Mouse (Mus musculus) neutrophil, adult 5-6 weeks (primary cell): ENCODE data around the gene Gja4. TPM values are rescaled to one million over a fixed set of nuclear protein-coding genes. Genes with fewer than 3 reads are reported as not detected.

ENCODE experiments used
- ATAC-seq: fragments of 151-379, 151-347 bp; 2 replicates; pipeline ENCODE4 v1.8.0; 2017; ENCODE audit warnings: mild to moderate bottlenecking, moderate TSS enrichment; ENCODE audit not compliant: insufficient number of reproducible peaks, poor library complexity, low FRiP score, severe bottlenecking; ENCODE audit errors: extremely low read depth
- total RNA-seq: library from RNA; stranded (forward); fragments of 200-1000 nt; gene quantifications from 2 replicates; pipeline ENCODE4 v1.2.3, GENCODE M21; 2017

The Gja4 gene
- not detected in 2 replicates for total RNA-seq

DNA sequence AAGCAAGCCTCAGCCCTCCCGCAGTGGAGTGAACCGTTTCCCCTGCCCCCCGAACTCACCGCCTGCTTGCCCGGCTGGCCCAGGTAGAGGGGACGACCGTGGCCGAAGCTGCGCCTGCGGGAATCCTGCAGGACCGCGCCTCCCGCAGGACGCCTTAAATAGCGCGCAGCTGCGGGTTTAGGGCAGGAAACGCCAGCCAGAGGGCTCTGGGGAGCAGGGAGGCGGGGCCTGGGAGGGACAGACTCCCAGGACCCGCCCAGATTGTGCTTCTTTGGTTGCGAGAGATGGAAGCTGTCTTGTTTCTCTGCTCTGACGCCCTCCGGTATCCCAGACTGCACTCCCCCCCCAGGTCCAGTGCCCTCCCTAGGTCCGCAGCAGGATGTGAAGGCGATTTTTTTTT is at the start of gene Gja4:
Gene Gja4, minus strand, starts transcription at position 179 of the 400 bp plus-strand sequence.
- ATAC-seq, result no peak

- ATAC-seq, result no peak
These were observed 49.5 kb upstream of the Gja4 start for GRCm38 (mm10) chr4:127363331-127363730.

- ATAC-seq, result no peak
These were observed 48.7 kb upstream of the Gja4 start for GRCm38 (mm10) chr4:127362520-127362919.

DNA sequence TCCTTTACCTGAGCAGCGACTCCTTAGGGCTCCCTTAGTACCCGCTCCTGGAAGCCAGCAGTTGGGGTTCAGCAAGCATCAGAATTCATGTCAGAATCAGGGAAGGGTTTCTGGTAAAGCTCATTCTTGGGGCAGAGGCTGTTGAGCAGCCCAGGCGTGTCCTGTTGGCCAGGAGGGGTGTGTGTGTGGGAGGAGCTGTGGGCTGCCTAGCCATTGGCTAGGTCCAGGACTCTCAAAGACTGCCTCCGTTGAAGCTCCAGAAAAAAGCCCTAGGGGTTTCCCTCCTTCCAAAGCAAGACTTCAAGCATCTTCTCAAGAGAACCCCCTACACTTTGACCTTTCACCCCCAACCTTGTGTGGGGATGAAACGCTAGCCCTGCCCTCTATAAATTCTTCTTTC is 44.2 kb upstream of the Gja4 start, which contains the start of gene Gjb5:
Gene Gjb5, minus strand, starts transcription at position 164 of the 400 bp plus-strand sequence.
- ATAC-seq, result no peak

DNA sequence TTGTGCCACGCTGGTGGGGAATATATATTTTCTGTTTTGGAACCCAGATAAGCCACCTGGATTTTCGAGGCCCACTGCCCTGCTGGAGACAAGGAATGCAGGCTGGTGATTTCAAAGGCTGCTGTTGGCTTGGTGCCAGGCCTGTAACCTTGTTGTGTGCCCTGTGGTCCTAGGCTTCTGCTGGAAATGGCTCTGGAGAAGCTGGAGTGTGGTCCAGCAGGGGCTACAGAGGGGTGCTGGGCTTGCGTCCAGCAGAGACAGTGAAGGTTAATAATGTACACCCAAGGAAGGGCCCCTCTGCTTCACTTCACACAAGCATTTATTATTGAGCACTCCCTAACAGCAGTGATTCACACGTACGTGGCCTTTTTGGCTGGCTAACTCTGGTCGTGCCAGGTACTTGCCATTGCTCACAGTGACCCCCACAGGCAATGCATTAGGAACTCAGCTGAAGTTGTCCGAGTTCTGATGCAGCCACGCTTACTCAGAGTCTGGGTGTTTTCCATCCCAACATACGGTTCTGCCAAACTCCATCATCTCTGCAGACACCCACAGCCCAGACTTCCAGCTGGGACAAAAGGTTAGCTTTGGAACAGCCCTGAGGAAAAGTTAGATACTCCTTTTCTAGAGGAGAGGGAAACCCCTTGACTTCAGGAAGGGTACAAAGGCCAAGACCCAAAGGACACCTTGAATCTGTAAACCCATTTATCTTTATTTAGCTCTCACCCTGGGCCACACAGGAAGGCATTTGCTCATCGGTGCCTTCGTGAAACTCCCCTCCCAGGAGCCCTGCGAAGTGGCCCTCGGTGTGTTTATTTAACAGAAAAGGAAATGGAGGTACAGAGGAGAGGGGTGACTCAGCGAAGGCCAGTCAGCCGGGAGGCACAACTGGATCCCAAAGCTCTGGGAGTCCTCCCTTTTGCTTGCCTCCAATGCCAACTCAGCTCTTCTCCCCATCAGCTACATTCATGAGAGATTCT is 41.0 kb upstream of the Gja4 start:
- ATAC-seq, result no peak

DNA sequence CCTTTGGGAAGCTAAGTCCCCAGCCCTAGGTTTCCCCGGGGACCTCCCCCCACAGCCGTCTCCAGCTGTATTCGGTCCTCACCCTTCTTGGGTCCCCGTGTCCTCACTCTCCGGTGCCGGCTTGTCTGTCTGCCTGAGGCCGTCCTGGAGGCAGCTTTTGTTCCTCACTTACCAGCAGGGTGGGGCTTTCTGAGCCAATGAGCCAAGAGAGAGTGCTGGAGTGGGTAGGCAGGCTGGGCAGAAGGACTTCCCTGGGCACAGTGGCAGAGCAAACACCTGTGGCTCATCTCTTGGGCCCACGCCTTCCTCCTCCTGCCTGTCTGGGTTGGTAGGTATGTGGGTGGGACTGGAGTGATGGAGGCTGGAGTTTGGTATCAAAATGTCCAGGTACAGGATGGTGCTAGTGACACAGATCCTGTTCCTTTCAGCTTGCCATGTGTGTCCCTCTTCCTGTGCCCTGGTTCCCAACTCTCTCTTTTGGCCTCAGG is 40.2 kb upstream of the Gja4 start, which contains the start of gene Gjb4:
Gene Gjb4, minus strand, starts transcription at position 131 of the 488 bp plus-strand sequence.
- ATAC-seq, result no peak

- no peak for ATAC-seq
These were observed 38.8 kb upstream of the Gja4 start for GRCm38 (mm10) chr4:127352594-127352993.

DNA sequence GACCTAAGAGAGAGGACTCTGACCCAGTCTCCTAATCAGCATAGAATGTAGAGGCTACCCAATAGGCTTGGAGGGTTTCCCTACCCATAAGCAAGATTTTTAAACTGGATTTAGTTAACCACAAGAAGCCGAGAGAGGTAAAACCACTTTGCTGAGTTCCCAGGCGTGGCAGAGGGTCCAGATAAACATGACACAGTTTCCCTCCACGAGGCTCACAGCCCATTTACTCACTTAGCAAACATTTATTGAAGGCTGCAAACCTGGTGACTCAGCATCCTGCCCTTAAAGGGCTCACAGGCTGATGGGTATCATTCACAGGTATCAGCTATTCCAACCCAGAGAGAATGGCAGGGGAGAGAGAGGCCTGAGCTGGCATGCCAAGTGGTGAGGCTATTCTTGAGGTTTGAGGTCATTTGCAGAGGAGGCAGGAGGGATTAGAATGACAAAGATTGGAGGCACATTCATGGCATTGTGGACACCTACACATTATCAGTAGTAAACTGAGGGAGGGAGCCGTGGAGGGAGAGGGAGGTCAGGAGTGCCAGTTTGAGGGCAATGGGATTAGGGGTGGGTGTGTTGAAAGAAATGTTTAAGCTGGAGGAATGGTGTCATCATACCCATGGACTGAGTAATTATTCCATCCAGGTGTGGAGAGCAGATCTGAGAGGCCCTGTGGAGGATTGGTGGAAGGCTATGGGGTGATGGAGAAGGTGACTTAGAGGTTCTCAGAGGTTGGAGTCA is 35.9 kb upstream of the Gja4 start:
- ATAC-seq, result no peak

DNA sequence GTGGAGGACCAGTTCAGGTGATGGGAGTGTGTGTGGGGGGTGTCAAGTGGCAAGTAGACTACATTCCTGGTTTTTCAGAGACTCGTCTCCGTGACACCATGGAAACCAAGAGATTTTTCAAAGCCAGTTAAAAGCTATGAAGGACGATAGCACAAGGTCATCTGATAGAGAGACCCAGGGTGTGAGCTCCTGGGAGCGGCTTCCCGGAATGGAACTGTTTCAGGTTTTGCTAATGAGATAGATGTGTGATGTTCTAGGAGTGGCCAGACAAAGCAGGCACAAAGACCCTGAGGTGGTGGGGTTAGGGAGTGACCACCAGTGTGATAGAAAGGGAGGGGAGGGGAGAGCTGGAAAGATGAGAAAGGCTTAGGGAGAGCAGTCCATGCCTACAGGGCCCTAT is 31.2 kb upstream of the Gja4 start:
- no peak for ATAC-seq

DNA sequence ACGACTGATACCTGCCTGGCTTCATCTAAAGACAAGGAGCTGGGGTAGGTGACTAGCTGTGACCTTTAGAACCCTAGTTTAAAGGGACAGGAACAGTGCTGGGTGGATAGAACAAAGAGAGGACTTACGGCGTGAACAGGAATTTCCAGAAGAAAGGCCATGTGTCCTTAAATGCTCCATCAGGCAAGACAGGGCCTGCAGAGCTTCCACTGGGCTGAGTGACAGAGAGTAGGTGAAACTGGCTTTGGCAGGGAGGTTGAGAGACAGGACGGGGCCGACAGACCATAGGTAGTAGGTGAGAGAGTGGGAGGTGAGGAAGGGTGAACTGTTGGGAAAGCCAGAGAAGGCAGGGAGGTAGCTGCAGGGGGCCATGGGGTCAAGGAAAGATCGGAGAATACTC is 27.5 kb upstream of the Gja4 start:
- ATAC-seq, result no peak

DNA sequence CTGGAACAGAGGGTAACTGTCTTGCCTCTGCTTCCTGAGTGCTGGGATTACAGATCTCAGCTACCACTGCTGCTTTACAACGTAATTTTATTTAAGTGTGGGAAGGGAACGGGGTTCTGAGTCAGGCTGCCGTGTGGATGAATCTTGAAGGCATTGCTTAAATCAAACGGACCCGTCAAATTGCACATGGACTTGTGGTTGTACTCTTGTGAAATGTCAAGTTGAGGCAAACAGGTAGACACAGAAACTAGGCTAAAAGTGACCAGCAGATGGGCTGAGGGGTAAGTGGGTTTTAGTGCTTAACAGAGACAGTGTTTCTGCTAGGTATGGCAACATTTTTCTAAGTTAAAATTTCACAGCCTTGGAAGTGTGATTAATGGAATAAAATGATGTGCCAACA is 23.8 kb upstream of the Gja4 start:
- no peak for ATAC-seq

DNA sequence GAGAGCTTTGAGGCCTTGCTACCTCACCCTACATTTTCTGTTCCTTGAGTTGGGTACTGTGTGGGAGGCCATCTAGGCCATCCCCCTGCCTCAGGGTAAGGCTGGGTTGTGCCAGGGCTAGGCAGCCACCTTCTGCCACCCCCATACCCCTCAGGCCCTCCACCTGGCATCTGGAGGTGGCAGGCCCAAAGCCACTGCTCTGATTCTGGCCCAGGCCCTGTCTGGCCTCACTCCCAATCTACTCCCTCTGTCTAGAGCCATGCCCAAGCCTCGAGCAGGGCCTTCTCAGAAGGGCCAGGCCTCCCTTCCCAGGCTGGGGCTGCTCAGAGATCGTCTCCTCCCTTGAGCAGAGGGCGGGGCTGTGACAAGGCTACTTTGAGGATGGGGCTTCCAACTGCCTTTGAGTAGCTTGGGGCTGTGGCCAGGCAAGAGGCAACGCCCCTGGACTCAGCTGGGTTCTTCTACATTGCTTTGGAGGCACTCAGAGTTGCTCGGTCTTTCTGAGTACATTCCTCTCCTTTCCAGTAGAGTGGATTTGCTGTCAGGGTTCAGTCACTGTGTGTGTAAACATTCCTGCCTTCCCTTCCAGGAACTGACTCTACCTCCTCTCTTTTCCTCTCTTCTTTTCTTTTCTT is 21.1 kb upstream of the Gja4 start:
- ATAC-seq, result no peak

- ATAC-seq, result no peak
These were observed 17.3 kb upstream of the Gja4 start for GRCm38 (mm10) chr4:127331171-127331570.

DNA sequence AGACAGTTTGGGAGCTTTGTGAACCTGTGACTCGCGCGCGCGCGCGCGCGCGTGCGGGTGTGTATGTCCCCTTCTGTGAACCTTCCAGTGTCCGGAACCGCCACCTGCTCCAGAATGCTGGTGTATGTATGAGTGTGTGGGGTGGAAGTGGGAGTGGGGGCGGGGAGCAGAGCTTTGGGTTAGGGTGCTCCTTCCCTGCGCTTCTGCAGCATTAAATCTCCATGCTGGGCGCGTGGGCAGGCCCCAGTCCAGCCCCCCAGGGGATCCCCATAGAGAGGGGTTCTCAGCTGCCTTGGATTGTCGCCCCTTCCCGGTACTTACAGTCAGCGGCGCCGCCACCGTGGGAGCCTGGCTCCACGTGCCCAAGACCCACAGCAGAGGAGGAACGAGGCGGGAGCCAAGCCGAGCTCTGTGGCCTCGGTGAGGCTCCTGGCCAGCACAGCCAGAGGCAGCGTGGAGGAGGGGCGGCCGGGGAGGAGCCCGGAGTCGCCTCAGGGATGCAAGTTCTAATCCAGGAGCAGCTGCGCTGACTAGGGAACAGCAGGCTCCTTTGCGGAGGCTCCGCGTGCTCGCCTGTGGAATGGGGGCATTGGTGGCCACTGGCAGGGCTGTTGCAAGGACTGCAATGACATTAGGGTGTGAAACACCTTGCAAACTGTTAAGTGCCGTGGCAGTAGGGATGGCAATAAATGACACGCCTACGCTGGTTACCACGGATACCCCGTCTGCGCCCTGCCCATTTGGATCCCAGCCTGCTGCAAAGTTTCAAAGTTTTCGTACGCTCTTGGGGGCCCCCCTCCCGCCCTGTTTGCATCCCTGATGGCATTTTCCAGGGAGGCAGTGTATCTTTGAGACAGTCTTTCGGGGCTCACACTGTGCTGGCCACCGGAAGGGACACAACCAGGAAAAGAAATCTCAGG is 16.6 kb upstream of the Gja4 start, which contains the start of gene Gjb3:
Gene Gjb3, minus strand, starts transcription at position 664 of the 920 bp plus-strand sequence.
- no peak for ATAC-seq

DNA sequence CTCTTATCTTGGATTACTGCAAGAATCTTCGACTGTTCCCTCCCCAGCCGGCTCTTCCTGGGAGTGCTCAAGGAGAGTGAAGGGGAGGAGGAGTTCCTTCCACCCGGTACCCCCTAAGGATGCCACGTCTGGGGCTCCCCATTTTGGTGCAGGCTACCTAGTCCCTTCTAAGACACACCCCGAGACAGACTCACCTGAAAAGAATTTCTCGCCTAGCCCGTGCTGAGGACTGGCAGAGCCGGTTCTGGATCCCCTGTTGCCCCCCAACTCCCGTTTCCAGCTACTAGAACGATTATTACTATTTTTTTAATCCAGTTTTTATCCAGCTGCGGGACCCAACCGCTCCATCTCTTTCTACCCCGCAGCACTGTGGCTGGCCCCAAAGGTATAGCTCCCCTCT is 15.9 kb upstream of the Gja4 start:
- ATAC-seq, result no peak

- no peak for ATAC-seq
These were observed 15.2 kb upstream of the Gja4 start for GRCm38 (mm10) chr4:127329046-127329445.

DNA sequence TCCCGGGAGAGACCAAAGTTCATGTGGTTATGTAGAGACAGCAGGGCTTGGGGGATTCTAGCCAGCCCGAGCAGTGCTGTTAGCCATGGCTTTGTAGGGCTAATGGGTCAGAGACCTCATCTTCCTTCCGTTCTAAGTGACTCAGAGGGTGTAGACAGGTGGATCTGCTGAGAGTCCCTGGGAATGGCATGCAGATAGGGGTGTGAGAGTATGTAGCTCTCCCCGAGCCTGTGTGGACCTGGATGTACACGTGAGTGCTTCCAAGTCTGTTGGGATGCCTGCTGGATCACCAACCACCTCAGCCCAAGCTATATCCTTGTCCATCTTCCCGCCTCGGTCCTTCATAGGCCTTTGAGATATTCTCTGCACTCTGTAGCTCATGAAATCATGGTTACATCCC is 14.5 kb upstream of the Gja4 start:
- ATAC-seq, result no peak

- no peak for ATAC-seq
These were observed 13.9 kb upstream of the Gja4 start for GRCm38 (mm10) chr4:127327749-127328148.
